Mouse (Mus musculus) intestine, embryonic 14.5 days (tissue): ENCODE results near the gene Vdr. TPM values are rescaled to one million over a fixed set of nuclear protein-coding genes. Genes with fewer than 3 reads are reported as not detected.

Experiments used
- ATAC-seq: fragments of 200-750 bp; cut with Nextera tagmentation; replicated peaks from 2 replicates; pipeline ENCODE4 v1.8.0; 2017; ENCODE audit warnings: low read depth, moderate number of reproducible peaks, moderate TSS enrichment, moderate library complexity; ENCODE audit not compliant: low FRiP score, low TSS enrichment
- DNase-seq: peaks from one replicate; pipeline ENCODE4 v3.0.0-alpha.2; 2018; ENCODE audit warnings: low spot score
- H3K27ac ChIP-seq: fragments of 300-500 bp; sonication (generic); 2 replicates; pipeline ENCODE4 v1.5.1; 2014; ENCODE audit warnings: low read depth, mild to moderate bottlenecking, control low read depth
- H3K27me3 ChIP-seq: fragments of 300-500 bp; sonication (generic); replicated peaks from 2 replicates; pipeline ENCODE4 v1.6.1; 2014; ENCODE audit warnings: low read length, control low read depth; ENCODE audit not compliant: control insufficient read depth, insufficient read depth
- H3K36me3 ChIP-seq: fragments of 300-500 bp; sonication (generic); 2 replicates; pipeline ENCODE4 v1.6.1; 2014; ENCODE audit warnings: low read length, control low read depth; ENCODE audit not compliant: control insufficient read depth, insufficient read depth
- H3K4me1 ChIP-seq: fragments of 300-500 bp; sonication (generic); replicated peaks from 2 replicates; pipeline ENCODE4 v1.6.1; 2014; ENCODE audit warnings: low read length, control low read depth, mixed read lengths; ENCODE audit not compliant: control insufficient read depth, insufficient read depth
- H3K4me2 ChIP-seq: fragments of 300-500 bp; sonication (generic); 2 replicates; pipeline ENCODE4 v1.6.1; 2014; ENCODE audit warnings: low read length
- H3K4me3 ChIP-seq: fragments of 300-500 bp; sonication (generic); 2 replicates; pipeline ENCODE4 v1.5.1; 2014; ENCODE audit warnings: low read depth, low read length, control low read depth, mixed read lengths
- H3K9ac ChIP-seq: fragments of 300-500 bp; sonication (generic); 2 replicates; pipeline ENCODE4 v1.6.1; 2014; ENCODE audit warnings: mild to moderate bottlenecking, low read length
- H3K9me3 ChIP-seq: fragments of 300-500 bp; sonication (generic); 2 replicates; pipeline ENCODE4 v1.6.1; 2016; ENCODE audit warnings: low read length, control low read depth; ENCODE audit not compliant: control insufficient read depth
- WGBS: fragments of 180-500 bp; shearing (Covaris S2); extraction: QIAGEN DNeasy Blood & Tissue Kit; methylation state at CpG from one replicate; pipeline ENCODE4 v1.1.7; 2014; 5-methylcytosine and 5-hydroxymethylcytosine counted together
- polyA plus RNA-seq: library from polyadenylated mRNA; unstranded; fragments of >200 nt; fragmentation: Nextera tagmentation; extraction: Ambion mirVana; gene quantifications from 2 replicates; pipeline ENCODE4 v1.2.1, GENCODE M21; 2014

Vdr gene
- polyA plus RNA-seq, 1 experiment from 2014 or later, result 0.80 TPM

DNA sequence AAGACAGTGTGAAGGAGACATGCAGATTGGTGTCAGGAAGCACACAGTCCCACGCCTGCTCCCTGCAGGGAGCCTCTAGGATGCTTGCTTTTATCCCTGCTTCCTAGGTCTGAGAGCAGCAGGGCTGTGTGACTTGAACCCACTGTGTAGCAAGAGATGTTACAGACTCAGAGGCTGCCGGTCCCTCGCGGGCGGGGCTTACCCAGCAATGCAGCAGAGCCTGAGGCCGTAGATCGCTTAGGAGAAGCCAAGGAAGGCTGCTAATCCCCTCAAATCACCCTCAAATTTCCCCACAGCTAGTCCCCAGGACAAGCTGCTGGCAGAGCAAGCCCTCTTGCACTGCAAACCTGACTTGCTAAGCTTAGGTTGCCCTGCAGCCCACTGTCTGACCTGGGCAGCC is 38.3 kb upstream of the Vdr start:
- H3K27ac ChIP-seq, result no peak overlapping the region
- H3K4me2 ChIP-seq, result no peak overlapping the region
- H3K9ac ChIP-seq, result no peak overlapping the region
- no peaks in the 10 kb centered on the region; the same call in 1 of the 2 replicates for H3K4me1 ChIP-seq
- no peaks in the 10 kb centered on the region for H3K9me3 ChIP-seq
- DNase-seq (no peak), ATAC-seq (no peak)
- 42% methylated on average over 7 of the region's 7 CpGs for WGBS
- no peak overlapping the region for H3K4me3 ChIP-seq
- no peaks in the 10 kb centered on the region for H3K36me3 ChIP-seq
- no peaks in the 10 kb centered on the region for H3K27me3 ChIP-seq

DNA sequence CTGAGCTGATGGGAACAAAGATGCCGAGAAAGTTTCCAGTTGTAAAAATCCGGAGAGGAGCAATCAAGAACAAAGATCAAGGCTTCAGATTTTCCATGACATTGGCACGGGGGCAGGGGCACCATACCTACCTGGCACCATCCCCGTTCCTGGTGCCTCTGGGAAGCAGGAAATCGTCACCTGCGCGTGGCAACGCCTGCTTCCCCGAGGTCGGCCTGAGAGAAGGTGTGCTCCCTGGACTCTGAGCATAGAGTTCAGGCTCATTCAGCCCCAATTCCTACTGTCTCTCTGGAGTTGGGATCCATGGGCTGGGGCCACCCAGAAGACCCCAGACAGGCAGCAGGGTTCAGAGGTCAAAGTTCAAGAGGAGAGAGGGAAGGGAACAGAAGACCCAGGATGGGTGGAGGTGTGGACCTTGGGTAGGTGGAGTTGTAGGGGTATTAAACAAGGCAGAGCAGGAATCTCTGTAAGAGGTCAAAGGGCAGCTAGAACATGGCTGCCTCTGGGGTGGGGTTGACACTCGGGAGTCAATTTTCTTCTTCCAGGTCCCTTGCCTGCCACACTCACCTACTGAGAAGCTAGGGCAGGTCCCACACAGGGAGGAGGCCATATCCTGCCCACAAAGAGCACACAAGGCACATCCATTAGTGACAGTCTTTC is 35.4 kb upstream of the Vdr start:
- Histone ChIP-seq H3K9me3 (no peaks in the 10 kb centered on the region), H3K9ac (no peak overlapping the region), H3K27ac (no peak overlapping the region), H3K4me2 (no peak overlapping the region), H3K4me1 (no peaks in the 10 kb centered on the region), H3K27me3 (no peaks in the 10 kb centered on the region), H3K4me3 (no peak overlapping the region), H3K36me3 (no peaks in the 10 kb centered on the region)
- peak; percentile 37; the same call in 1 of the 2 replicates for ATAC-seq
- WGBS, result 70% methylated on average over 11 of the region's 11 CpGs
- no peak for DNase-seq

DNA sequence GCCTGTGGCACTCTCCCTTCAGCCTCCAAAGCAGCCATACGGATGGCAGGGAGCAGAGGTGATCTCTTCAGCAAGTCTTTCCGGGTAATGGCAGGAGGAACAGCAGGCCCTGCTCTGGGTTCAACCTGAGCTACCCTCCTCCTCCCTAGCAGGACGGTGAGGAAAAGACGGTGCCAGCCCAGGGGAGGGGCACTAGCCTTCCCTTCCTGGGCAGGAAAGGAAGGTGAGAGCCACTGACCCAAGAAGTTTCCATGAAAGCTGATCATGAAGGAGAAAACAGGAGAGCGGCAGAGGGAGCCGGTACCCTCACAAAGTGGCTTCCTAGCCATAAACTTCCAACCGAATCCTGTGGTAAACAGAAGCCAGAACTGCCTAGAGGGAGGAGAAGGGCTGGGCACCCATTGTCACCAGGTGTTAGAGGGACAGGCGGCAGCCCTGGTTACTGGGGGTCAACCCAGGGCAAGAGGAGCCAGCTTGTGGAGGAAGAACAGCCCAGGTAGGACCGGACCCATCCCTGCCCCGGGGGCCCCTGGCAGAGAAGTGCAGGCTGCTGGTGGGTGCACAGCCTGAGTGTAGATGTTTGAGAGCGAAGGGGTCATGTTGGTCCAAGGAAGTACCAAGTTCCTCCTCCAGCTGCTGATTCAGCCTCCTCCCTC is 34.6 kb upstream of the Vdr start:
- DNase-seq (no peak), ATAC-seq (0 out of 2 replicates have a peak, but pooled peaks have one; percentile 21)
- H3K4me2 ChIP-seq, result no peak overlapping the region
- no peaks in the 10 kb centered on the region for H3K27me3 ChIP-seq
- no peak overlapping the region for H3K9ac ChIP-seq
- no peaks in the 10 kb centered on the region for H3K9me3 ChIP-seq
- no peaks in the 10 kb centered on the region for H3K36me3 ChIP-seq
- H3K4me1 ChIP-seq, result no peaks in the 10 kb centered on the region
- 59% methylated on average over 11 of the region's 11 CpGs for WGBS
- no peak overlapping the region for H3K27ac ChIP-seq
- no peak overlapping the region for H3K4me3 ChIP-seq

DNA sequence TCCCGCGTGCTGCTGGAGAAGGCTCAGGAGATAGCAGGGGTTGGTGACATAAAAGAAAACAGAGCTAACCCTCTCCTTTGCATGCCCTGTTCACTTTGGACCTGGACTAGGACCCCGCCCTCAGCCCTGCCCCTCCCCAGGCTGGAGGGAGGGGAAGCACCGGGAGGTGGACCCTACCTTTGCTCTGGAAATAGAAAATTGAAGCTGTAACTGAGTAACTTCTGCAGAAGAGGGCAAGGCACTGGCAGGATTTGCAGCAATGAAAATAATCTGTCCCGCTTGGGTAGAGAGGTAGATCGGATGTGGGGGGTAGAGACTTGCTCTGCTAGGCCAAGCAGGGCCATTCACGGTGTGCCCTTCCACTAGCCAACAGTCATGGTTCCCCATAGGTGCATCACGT is 32.9 kb upstream of the Vdr start:
- no peaks in the 10 kb centered on the region for H3K27me3 ChIP-seq
- H3K4me3 ChIP-seq, result no peak overlapping the region
- H3K27ac ChIP-seq, result no peak overlapping the region
- no peak overlapping the region for H3K4me2 ChIP-seq
- no peaks in the 10 kb centered on the region for H3K9me3 ChIP-seq
- H3K4me1 ChIP-seq, result no peaks in the 10 kb centered on the region
- no peaks in the 10 kb centered on the region for H3K36me3 ChIP-seq
- ATAC-seq (no peak; the same call in 1 of the 2 replicates), DNase-seq (no peak)
- no peak overlapping the region for H3K9ac ChIP-seq
- WGBS, result 81% methylated on average over 8 of the region's 8 CpGs

DNA sequence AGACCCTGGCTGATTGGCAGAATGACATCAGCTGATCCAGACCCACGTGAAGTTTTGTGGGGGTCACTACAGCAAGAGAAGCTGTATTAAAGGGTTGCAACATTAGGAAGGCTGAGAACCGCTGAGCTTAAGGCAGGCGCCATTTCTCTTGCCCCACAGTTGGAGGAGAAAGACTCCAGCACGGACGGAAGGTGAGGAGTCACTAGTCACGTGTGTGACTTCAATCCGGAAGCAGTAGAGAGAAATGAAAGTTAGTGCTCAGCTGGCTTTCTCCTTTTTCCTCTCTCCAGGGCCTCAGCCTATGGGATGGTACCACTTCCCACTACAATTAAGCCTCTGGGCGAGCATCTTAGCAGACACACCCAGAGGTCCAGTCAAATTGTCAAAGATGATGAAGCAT is 32.1 kb upstream of the Vdr start:
- Histone ChIP-seq H3K36me3 (no peaks in the 10 kb centered on the region), H3K4me1 (no peaks in the 10 kb centered on the region), H3K27ac (no peak overlapping the region), H3K27me3 (no peaks in the 10 kb centered on the region), H3K9me3 (no peaks in the 10 kb centered on the region), H3K4me3 (no peak overlapping the region), H3K9ac (no peak overlapping the region), H3K4me2 (no peak overlapping the region)
- no peak for DNase-seq
- 90% methylated on average over 8 of the region's 8 CpGs for WGBS
- no peak for ATAC-seq

DNA sequence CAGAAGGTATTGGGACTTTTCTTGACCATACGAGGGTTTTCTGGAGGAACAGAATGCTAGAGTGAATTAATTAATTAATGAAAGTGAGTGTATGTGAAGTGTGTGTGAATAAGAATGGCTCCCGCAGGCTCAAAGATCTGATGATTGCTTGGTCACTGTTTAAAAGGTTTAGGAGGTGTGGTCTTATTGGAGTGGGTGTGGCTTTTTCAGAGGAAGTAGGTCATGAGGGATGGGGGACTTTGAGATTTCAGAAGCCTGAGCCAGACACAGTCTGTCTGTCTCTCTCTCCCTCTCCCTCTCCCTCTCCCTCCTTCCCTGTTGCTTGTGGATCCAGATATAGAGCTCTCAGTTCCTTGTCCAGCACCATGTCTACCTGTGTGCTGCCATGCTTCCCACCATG is 30.9 kb upstream of the Vdr start:
- no peak for DNase-seq
- H3K9me3 ChIP-seq, result no peaks in the 10 kb centered on the region
- no peak for ATAC-seq
- no peak overlapping the region for H3K4me2 ChIP-seq
- H3K27ac ChIP-seq, result no peak overlapping the region
- no peaks in the 10 kb centered on the region for H3K4me1 ChIP-seq
- H3K36me3 ChIP-seq, result no peaks in the 10 kb centered on the region
- H3K9ac ChIP-seq, result no peak overlapping the region
- no peaks in the 10 kb centered on the region for H3K27me3 ChIP-seq
- WGBS, result 95% methylated on average over 2 of the region's 2 CpGs
- H3K4me3 ChIP-seq, result no peak overlapping the region

DNA sequence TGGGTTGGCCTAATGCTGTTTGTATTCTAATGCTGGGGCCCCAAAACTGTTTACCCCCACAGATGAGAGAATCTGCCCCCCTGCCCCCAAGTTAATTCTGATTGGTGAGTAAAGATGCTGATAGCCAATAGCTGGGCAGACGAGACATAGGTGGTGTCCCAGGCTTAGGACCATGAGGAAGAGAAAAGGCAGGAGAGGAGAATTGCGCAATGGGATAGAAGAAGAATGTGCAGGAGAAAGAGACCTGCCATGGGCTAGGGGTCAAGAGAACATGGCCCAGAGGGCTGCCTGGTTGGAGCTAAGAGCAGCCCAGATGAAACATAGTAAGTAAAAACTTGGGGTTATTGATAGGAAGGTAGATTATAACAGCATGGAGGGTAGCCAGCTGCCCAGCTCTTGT is 29.7 kb upstream of the Vdr start:
- no peak overlapping the region for H3K9ac ChIP-seq
- no peak overlapping the region for H3K4me2 ChIP-seq
- 85% methylated on average over 2 of the region's 2 CpGs for WGBS
- ATAC-seq, result no peak
- H3K27me3 ChIP-seq, result no peaks in the 10 kb centered on the region
- no peaks in the 10 kb centered on the region for H3K9me3 ChIP-seq
- H3K4me1 ChIP-seq, result no peaks in the 10 kb centered on the region
- H3K36me3 ChIP-seq, result no peaks in the 10 kb centered on the region
- no peak for DNase-seq
- no peak overlapping the region for H3K4me3 ChIP-seq
- no peak overlapping the region for H3K27ac ChIP-seq

DNA sequence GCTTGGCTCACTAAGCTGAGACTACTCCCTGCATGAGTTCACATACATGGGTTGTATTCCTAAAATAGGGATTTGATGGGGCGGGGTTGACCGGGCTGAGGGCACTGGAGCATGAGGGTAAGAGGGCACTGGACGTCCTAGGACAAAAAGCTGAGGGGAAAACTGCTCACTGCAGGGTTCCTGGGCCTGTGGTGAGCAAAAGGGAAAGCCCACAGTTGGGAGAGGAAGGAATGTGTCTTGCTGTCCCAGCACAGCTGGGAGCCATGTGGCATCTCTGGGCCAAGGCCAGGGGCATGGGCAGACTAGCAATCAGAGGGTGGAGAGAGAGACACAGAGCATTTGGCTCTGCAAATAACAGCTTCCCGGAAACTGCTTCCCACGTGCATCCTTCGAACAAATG is 28.1 kb upstream of the Vdr start:
- Histone ChIP-seq H3K4me2 (no peak overlapping the region), H3K9me3 (no peaks in the 10 kb centered on the region), H3K4me3 (no peak overlapping the region), H3K27ac (no peak overlapping the region), H3K4me1 (no peaks in the 10 kb centered on the region), H3K27me3 (no peaks in the 10 kb centered on the region), H3K9ac (no peak overlapping the region), H3K36me3 (no peaks in the 10 kb centered on the region)
- DNase-seq, result no peak
- no peak for ATAC-seq
- WGBS, result 67% methylated on average over 6 of the region's 6 CpGs

DNA sequence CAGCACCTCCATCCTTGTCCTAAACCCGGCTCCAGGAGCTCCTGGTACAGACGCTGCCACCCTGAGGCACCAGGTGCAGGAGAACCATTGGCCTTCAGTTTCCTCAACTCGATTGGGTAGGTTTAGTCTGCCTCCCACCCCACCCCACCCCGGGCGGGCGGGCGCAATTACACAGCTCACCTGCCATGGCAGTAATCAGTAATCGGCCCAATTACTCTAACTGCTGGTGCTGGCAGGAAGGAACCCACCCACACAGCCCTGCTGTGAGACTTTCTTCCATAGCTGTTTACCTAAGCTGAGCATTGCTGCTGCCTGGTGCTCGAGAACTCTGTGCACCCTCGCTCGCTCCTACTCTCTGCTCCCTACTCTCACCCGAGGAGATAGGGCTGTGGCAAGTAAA is 22.0 kb upstream of the Vdr start:
- Histone ChIP-seq H3K36me3 (no peaks in the 10 kb centered on the region), H3K9ac (no peak overlapping the region), H3K9me3 (no peaks in the 10 kb centered on the region), H3K4me1 (no peaks in the 10 kb centered on the region), H3K4me2 (no peak overlapping the region), H3K4me3 (no peak overlapping the region), H3K27ac (no peak overlapping the region), H3K27me3 (no peaks in the 10 kb centered on the region)
- ATAC-seq (no peak), DNase-seq (no peak)
- 82% methylated on average over 12 of the region's 12 CpGs for WGBS
